Mouse (Mus musculus): ENCODE results near the gene Ccl3. TPM values are rescaled to one million over a fixed set of nuclear protein-coding genes. Genes with fewer than 3 reads are reported as not detected.

Gene Ccl3
- total RNA-seq, 2 experiments from 2014 or later = 0.35 TPM; not detected in 1

GRCm38 (mm10) chr11:83628808-83629207 is 20.3 kb downstream of the Ccl3 start:
- intact Hi-C loops (cut with DNase I) = no loop called here

GRCm38 (mm10) chr11:83623586-83623985 is 25.6 kb downstream of the Ccl3 start:
- DNase-seq = no peak
- intact Hi-C loops (cut with DNase I) = no loop called here

More at GRCm38 (mm10) chr11:83628808-83629207, 20.3 kb downstream of the Ccl3 start:
- DNase-seq = no peak

- DNase-seq = no peak
- intact Hi-C loops (cut with DNase I) = no loop called here
Observed at GRCm38 (mm10) chr11:83619037-83619436, 30.1 kb downstream of the Ccl3 start.

- no peak for DNase-seq
- intact Hi-C loops (cut with DNase I) = no loop called here
Observed at GRCm38 (mm10) chr11:83618238-83618637, 30.9 kb downstream of the Ccl3 start.

GRCm38 (mm10) chr11:83616586-83616985 is 32.6 kb downstream of the Ccl3 start:
- DNase-seq = no peak

GRCm38 (mm10) chr11:83610900-83611299 is 38.3 kb downstream of the Ccl3 start:
- intact Hi-C loops (cut with DNase I) = no loop called here
- DNase-seq = no peak

More at GRCm38 (mm10) chr11:83616586-83616985, 32.6 kb downstream of the Ccl3 start:
- intact Hi-C loops (cut with DNase I) = no loop called here

- DNase-seq = no peak
- intact Hi-C loops (cut with DNase I) = no loop called here
Observed at GRCm38 (mm10) chr11:83606396-83606795, 42.8 kb downstream of the Ccl3 start.

GRCm38 (mm10) chr11:83605535-83605934 is 43.6 kb downstream of the Ccl3 start:
- intact Hi-C loops (cut with DNase I) = no loop called here
- no peak for DNase-seq

- intact Hi-C loops (cut with DNase I) = no loop called here
- no peak for DNase-seq
Observed at GRCm38 (mm10) chr11:83604698-83605097, 44.5 kb downstream of the Ccl3 start.

- no peak for DNase-seq
- intact Hi-C loops (cut with DNase I) = no loop called here
Observed at GRCm38 (mm10) chr11:83603399-83603798, 45.8 kb downstream of the Ccl3 start.

- intact Hi-C loops (cut with DNase I) = no loop called here
Observed at GRCm38 (mm10) chr11:83600576-83600975, 48.6 kb downstream of the Ccl3 start.

GRCm38 (mm10) chr11:83598991-83599390 is 50.2 kb downstream of the Ccl3 start:
- no peak for DNase-seq
- intact Hi-C loops (cut with DNase I) = no loop called here

More at GRCm38 (mm10) chr11:83600576-83600975, 48.6 kb downstream of the Ccl3 start:
- no peak for DNase-seq

- intact Hi-C loops (cut with DNase I) = no loop called here
- DNase-seq = no peak
Observed at GRCm38 (mm10) chr11:83598207-83598837, 50.8 kb downstream of the Ccl3 start.

Other genes with a start within 250 kb of the Ccl3 start
- gene Rasl10b, start 240.2 kb downstream of the Ccl3 start, total RNA-seq (2021) = 10 to 100 TPM; 25.7 to 25.9 TPM
- not detected for gene Gas2l2, start 219.9 kb downstream of the Ccl3 start, total RNA-seq (2021)
- gene 1700020L24Rik, start 211.7 kb downstream of the Ccl3 start, total RNA-seq (2021) = not detected
- 1 to 10 TPM; 7.4 to 8.4 TPM for gene Mmp28, start 186.3 kb downstream of the Ccl3 start, total RNA-seq (2021)
- 10 to 100 TPM; 39.8 to 46.3 TPM for gene Taf15, start 176.3 kb downstream of the Ccl3 start, total RNA-seq (2021)
- not detected for gene Heatr9, start 127.2 kb downstream of the Ccl3 start, total RNA-seq (2021)
- gene Ccl5, start 118.8 kb downstream of the Ccl3 start, total RNA-seq (2021) = not detected
- 1 to 10 TPM; 2.9 to 5.3 TPM for gene Ccl9, start 70.7 kb downstream of the Ccl3 start, total RNA-seq (2021)
- 1 to 10 TPM; 3.0 to 4.5 TPM for gene Ccl6, start 56.3 kb downstream of the Ccl3 start, total RNA-seq (2021)
- gene Rpl9-ps1, start 3.7 kb downstream of the Ccl3 start, total RNA-seq (2021) = not detected
- gene Ccl4, start 13.2 kb upstream of the Ccl3 start, total RNA-seq (2021) = not detected
- gene Wfdc17, start 54.6 kb upstream of the Ccl3 start, total RNA-seq (2021) = 1 to 10 TPM in 1 of 2 experiments, under 1 TPM in 1; 0.91 to 1.1 TPM
- under 1 TPM in 1 of 2 experiments, not detected in 1; 0.74 TPM for gene Wfdc18, start 59.7 kb upstream of the Ccl3 start, total RNA-seq (2021)
- gene Wfdc21, start 97.6 kb upstream of the Ccl3 start, total RNA-seq (2021) = not detected
- gene Heatr6, start 104.3 kb upstream of the Ccl3 start, total RNA-seq (2021) = 1 to 10 TPM; 8.0 to 8.2 TPM
- not detected for gene Hnf1b, start 200.7 kb upstream of the Ccl3 start, total RNA-seq (2021)